Mouse (Mus musculus): ENCODE measurements at regions not wholly inside any gene's neighbourhood (a gene's known extent, or its start where the extent isn't known, plus 50 kb on each side); places are given as distances from the start of the nearest gene placed in this dataset.

DNA sequence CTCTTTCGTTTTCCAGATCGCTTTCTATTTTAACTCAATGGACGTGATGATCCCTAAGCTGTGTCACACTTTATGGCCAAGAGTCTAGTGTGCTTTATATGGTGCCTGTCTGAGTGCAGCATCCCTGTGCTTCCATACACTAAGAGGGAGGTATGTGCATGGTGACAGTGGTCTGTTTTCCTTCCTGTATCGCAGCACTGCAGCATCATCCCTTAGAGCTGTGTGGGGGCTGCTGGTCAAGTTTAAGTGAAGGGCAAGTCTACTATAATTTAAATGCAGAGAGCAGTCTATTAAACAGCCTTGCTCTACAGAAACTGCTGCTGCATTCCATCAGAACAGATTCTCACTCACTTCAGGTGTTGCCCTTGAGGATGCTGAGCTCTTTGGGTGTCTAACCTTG is 213.8 kb upstream of the Sel1l start:
- H3K36me3 ChIP-seq (ENCODE audit: control insufficient read depth, insufficient read depth, low read length), result no peaks in the 10 kb centered on the region
- WGBS, result 36% methylated on average over 4 of the region's 4 CpGs
- no peak for TF ChIP-seq POLR2A (IDR thresholded peaks at IDR 0.05; ENCODE audit: low read depth, low read length)
- TF ChIP-seq CTCF (conservative IDR thresholded peaks at IDR 0.05; ENCODE audit: insufficient read depth, insufficient read length, low read depth, low read length), result no peak
- no peak for DNase-seq
- H3K4me3 ChIP-seq (ENCODE audit: insufficient read depth, low read depth, low read length), result no peak overlapping the region
- H3K27ac ChIP-seq (ENCODE audit: insufficient read depth, low read depth, low read length), result no peak overlapping the region
- H3K4me1 ChIP-seq (ENCODE audit: control insufficient read depth, insufficient read depth, low read length), result no peaks in the 10 kb centered on the region
- H3K27me3 ChIP-seq (replicated peaks; ENCODE audit: control insufficient read depth, insufficient read depth, low read length), result no peaks in the 10 kb centered on the region

GRCm38 (mm10) chr12:92040481-92040880 is 191.5 kb upstream of the Sel1l start:
- WGBS, result 53% methylated on average over 1 of the region's 1 CpGs
- H3K27ac ChIP-seq (ENCODE audit: insufficient read depth, low read depth, low read length), result no peak overlapping the region
- H3K4me1 ChIP-seq (ENCODE audit: control insufficient read depth, insufficient read depth, low read length), result no peaks in the 10 kb centered on the region
- H3K27me3 ChIP-seq (replicated peaks; ENCODE audit: control insufficient read depth, insufficient read depth, low read length), result no peaks in the 10 kb centered on the region
- no peak overlapping the region for H3K4me3 ChIP-seq (ENCODE audit: insufficient read depth, low read depth, low read length)
- H3K36me3 ChIP-seq (ENCODE audit: control insufficient read depth, insufficient read depth, low read length), result no peaks in the 10 kb centered on the region
- TF ChIP-seq CTCF (conservative IDR thresholded peaks at IDR 0.05; ENCODE audit: insufficient read depth, insufficient read length, low read depth, low read length) (no peak), POLR2A (IDR thresholded peaks at IDR 0.05; ENCODE audit: low read depth, low read length) (no peak)
- no peak for DNase-seq

- no peaks in the 10 kb centered on the region for H3K36me3 ChIP-seq (ENCODE audit: control insufficient read depth, insufficient read depth, low read length)
- H3K27ac ChIP-seq (ENCODE audit: insufficient read depth, low read depth, low read length), result no peak overlapping the region
- no peak for TF ChIP-seq CTCF (conservative IDR thresholded peaks at IDR 0.05; ENCODE audit: insufficient read depth, insufficient read length, low read depth, low read length)
- TF ChIP-seq POLR2A (IDR thresholded peaks at IDR 0.05; ENCODE audit: low read depth, low read length), result no peak
- WGBS, result 68% methylated on average over 2 of the region's 2 CpGs
- H3K4me3 ChIP-seq (ENCODE audit: insufficient read depth, low read depth, low read length), result no peak overlapping the region
- DNase-seq, result no peak
- H3K4me1 ChIP-seq (ENCODE audit: control insufficient read depth, insufficient read depth, low read length), result no peaks in the 10 kb centered on the region
- H3K27me3 ChIP-seq (replicated peaks; ENCODE audit: control insufficient read depth, insufficient read depth, low read length), result no peaks in the 10 kb centered on the region; the same call in 1 of the 2 replicates
Observed at GRCm38 (mm10) chr12:92029192-92029591, 180.2 kb upstream of the Sel1l start.

GRCm38 (mm10) chr12:92028354-92028753 is 179.4 kb upstream of the Sel1l start:
- Histone ChIP-seq H3K4me3 (ENCODE audit: insufficient read depth, low read depth, low read length) (no peak overlapping the region), H3K27ac (ENCODE audit: insufficient read depth, low read depth, low read length) (no peak overlapping the region), H3K36me3 (ENCODE audit: control insufficient read depth, insufficient read depth, low read length) (no peaks in the 10 kb centered on the region), H3K4me1 (ENCODE audit: control insufficient read depth, insufficient read depth, low read length) (no peaks in the 10 kb centered on the region), H3K27me3 (replicated peaks; ENCODE audit: control insufficient read depth, insufficient read depth, low read length) (no peaks in the 10 kb centered on the region; the same call in 1 of the 2 replicates)
- WGBS, result 82% methylated on average over 7 of the region's 7 CpGs
- DNase-seq, result no peak
- no peak for TF ChIP-seq CTCF (conservative IDR thresholded peaks at IDR 0.05; ENCODE audit: insufficient read depth, insufficient read length, low read depth, low read length)
- no peak for TF ChIP-seq POLR2A (IDR thresholded peaks at IDR 0.05; ENCODE audit: low read depth, low read length)

- H3K27ac ChIP-seq (ENCODE audit: insufficient read depth, low read depth, low read length), result no peak overlapping the region
Observed at GRCm38 (mm10) chr12:92024461-92025218, 175.7 kb upstream of the Sel1l start.

DNA sequence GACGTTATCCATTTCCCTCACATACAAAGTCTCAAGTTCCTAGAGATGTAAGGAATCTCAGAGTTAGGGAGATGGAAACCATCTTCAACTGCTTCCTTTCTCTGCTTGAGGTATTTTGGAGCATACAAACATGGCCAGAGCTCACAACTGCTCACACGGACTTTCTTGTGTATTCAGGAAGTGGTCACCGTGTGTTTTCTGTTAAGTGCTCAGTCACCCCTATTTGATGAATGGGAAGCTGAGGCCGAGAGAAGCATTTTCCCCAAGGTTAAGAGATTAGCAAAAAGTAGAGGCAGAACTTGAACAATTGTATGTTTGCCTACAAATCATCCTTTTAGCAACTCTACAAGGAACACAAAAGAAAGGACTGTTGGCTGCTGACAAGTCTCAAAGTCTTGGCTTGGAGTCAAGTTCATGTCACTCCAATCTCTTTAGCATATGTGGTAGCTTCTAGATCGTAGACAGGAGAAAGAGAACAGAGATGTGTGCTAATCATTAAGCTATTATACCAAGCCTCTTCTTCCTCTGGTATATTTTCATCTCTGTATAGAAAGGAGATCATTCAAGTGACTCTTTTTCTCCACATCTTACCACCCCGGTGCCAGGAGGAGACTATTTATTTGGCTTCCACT is 170.8 kb upstream of the Sel1l start:
- Histone ChIP-seq H3K36me3 (ENCODE audit: control insufficient read depth, insufficient read depth, low read length) (no peaks in the 10 kb centered on the region), H3K27ac (ENCODE audit: insufficient read depth, low read depth, low read length) (no peak overlapping the region), H3K4me1 (ENCODE audit: control insufficient read depth, insufficient read depth, low read length) (no peaks in the 10 kb centered on the region), H3K27me3 (replicated peaks; ENCODE audit: control insufficient read depth, insufficient read depth, low read length) (no peaks in the 10 kb centered on the region), H3K4me3 (ENCODE audit: insufficient read depth, low read depth, low read length) (no peak overlapping the region)
- TF ChIP-seq POLR2A (IDR thresholded peaks at IDR 0.05; ENCODE audit: low read depth, low read length) (no peak), CTCF (conservative IDR thresholded peaks at IDR 0.05; ENCODE audit: insufficient read depth, insufficient read length, low read depth, low read length) (no peak)
- DNase-seq, result no peak
- 29% methylated on average over 6 of the region's 6 CpGs for WGBS

More at GRCm38 (mm10) chr12:92024461-92025218, 175.7 kb upstream of the Sel1l start:
- Histone ChIP-seq H3K27me3 (replicated peaks; ENCODE audit: control insufficient read depth, insufficient read depth, low read length) (no peaks in the 10 kb centered on the region), H3K4me1 (ENCODE audit: control insufficient read depth, insufficient read depth, low read length) (no peaks in the 10 kb centered on the region), H3K36me3 (ENCODE audit: control insufficient read depth, insufficient read depth, low read length) (no peaks in the 10 kb centered on the region), H3K4me3 (ENCODE audit: insufficient read depth, low read depth, low read length) (no peak overlapping the region)
- 84% methylated on average over 4 of the region's 4 CpGs for WGBS
- TF ChIP-seq CTCF (conservative IDR thresholded peaks at IDR 0.05; ENCODE audit: insufficient read depth, insufficient read length, low read depth, low read length) (no peak), POLR2A (IDR thresholded peaks at IDR 0.05; ENCODE audit: low read depth, low read length) (no peak)
- no peak for DNase-seq

- H3K4me3 ChIP-seq (ENCODE audit: insufficient read depth, low read depth, low read length), result no peak overlapping the region
- no peak for DNase-seq
- no peaks in the 10 kb centered on the region for H3K27me3 ChIP-seq (replicated peaks; ENCODE audit: control insufficient read depth, insufficient read depth, low read length)
- WGBS, result 86% methylated on average over 2 of the region's 2 CpGs
- H3K36me3 ChIP-seq (ENCODE audit: control insufficient read depth, insufficient read depth, low read length), result no peaks in the 10 kb centered on the region
- no peaks in the 10 kb centered on the region for H3K4me1 ChIP-seq (ENCODE audit: control insufficient read depth, insufficient read depth, low read length)
- H3K27ac ChIP-seq (ENCODE audit: insufficient read depth, low read depth, low read length), result no peak overlapping the region
- TF ChIP-seq CTCF (conservative IDR thresholded peaks at IDR 0.05; ENCODE audit: insufficient read depth, insufficient read length, low read depth, low read length), result no peak
- no peak for TF ChIP-seq POLR2A (IDR thresholded peaks at IDR 0.05; ENCODE audit: low read depth, low read length)
Observed at GRCm38 (mm10) chr12:92015373-92015772, 166.4 kb upstream of the Sel1l start.
